In genomic region chr12:86082481-86083012, GRCm38 (mm10) we compare ENCODE assay signal across 7 mouse cellular contexts. TPM values are rescaled to one million over a fixed set of nuclear protein-coding genes. Genes with fewer than 3 reads are reported as not detected.
DNase-seq lines count a peak whose midpoint lies in the region; ATAC-seq lines count a peak whose summit lies in the region.

Gene Ift43 (plus strand): TSS chr12:86082541.

- H3K27ac ChIP-seq in intestine, embryonic 14.5 days (ENCODE audit: low read depth), result peak within 1 kb of the TSS; percentile 44; the same call in 1 of the 2 replicates
- H3K27ac ChIP-seq in midbrain, embryonic 12.5 days (replicated peaks), result no peak within 1 kb of the TSS; the same call in 1 of the 2 replicates

- WGBS in intestine, embryonic 14.5 days, result under 1% methylated on average over 35 of the region's 35 CpGs
- WGBS in midbrain, embryonic 12.5 days, result under 1% methylated on average over 35 of the region's 35 CpGs

- H3K9me3 ChIP-seq in intestine, embryonic 14.5 days (ENCODE audit: control insufficient read depth, low read length), result no peaks in the 10 kb centered on the region
- H3K9me3 ChIP-seq in midbrain, embryonic 12.5 days, result no peaks in the 10 kb centered on the region

- peaks cover 17% of the 10 kb centered on the region; the same call in 1 of the 2 replicates for H3K36me3 ChIP-seq in intestine, embryonic 14.5 days (ENCODE audit: control insufficient read depth, insufficient read depth, low read length)
- peaks cover 10% of the 10 kb centered on the region for H3K36me3 ChIP-seq in midbrain, embryonic 12.5 days

- intact Hi-C loops in gastrocnemius, postnatal 36 days (cut with DNase I), result no loop called here
- intact Hi-C loops in left cerebral cortex, postnatal 4 days (cut with DNase I), result no loop called here

- H3K4me3 ChIP-seq in intestine, embryonic 14.5 days (ENCODE audit: low read depth, low read length), result peak within 1 kb of the TSS; percentile 66
- H3K4me3 ChIP-seq in midbrain, embryonic 12.5 days, result peak within 1 kb of the TSS; percentile 56

- H3K27me3 ChIP-seq in intestine, embryonic 14.5 days (replicated peaks; ENCODE audit: control insufficient read depth, insufficient read depth, low read length), result no peaks in the 10 kb centered on the region
- H3K27me3 ChIP-seq in midbrain, embryonic 12.5 days, result peaks cover 22% of the 10 kb centered on the region

- peaks cover 6% of the 10 kb centered on the region; the same call in 1 of the 2 replicates for H3K4me1 ChIP-seq in intestine, embryonic 14.5 days (replicated peaks; ENCODE audit: control insufficient read depth, insufficient read depth, low read length)
- H3K4me1 ChIP-seq in midbrain, embryonic 12.5 days, result peaks cover 18% of the 10 kb centered on the region

- H3K9ac ChIP-seq in intestine, embryonic 14.5 days (ENCODE audit: low read length), result peak within 1 kb of the TSS; percentile 63
- H3K9ac ChIP-seq in midbrain, embryonic 12.5 days (replicated peaks), result peak within 1 kb of the TSS; percentile 44

- peak; percentile 57 for ATAC-seq in intestine, embryonic 14.5 days (replicated peaks; ENCODE audit: low FRiP score, low TSS enrichment, low read depth)
- peak; percentile 65 for ATAC-seq in midbrain, embryonic 12.5 days (ENCODE audit: low FRiP score, low read depth)

- peak; percentile 80 for DNase-seq in adrenal gland, adult 8-10 months
- DNase-seq in embryo, embryonic 10 days (ENCODE audit: low spot score), result peak; percentile 94
- peak; percentile 73 to 76 for DNase-seq in gastrocnemius, postnatal 36 days
- peak; percentile 96 for DNase-seq in intestine, embryonic 14.5 days (ENCODE audit: low spot score)
- DNase-seq in left cerebral cortex, postnatal 4 days, result peak; percentile 80
- peak; percentile 19 to 24 for DNase-seq in spleen, postnatal 36 days (ENCODE audit: low spot score in 2 of 2)

- peak within 1 kb of the TSS; percentile 68 for H3K4me2 ChIP-seq in intestine, embryonic 14.5 days (ENCODE audit: low read length)
- peak within 1 kb of the TSS; percentile 73 for H3K4me2 ChIP-seq in midbrain, embryonic 12.5 days (replicated peaks)

RNA-seq across cellular contexts. Expression of gene Ift43, which starts in this region (rescaled TPM):
- 10 to 100 TPM; 27.3 to 37.7 (median 31.4) TPM for total RNA-seq in adrenal gland, adult 8-10 months (2022)
- total RNA-seq in gastrocnemius, postnatal 36 days (2021), result 1 to 10 TPM; 7.8 to 9.0 TPM
- 81.5 and 88.7 TPM in 2 replicates for polyA plus RNA-seq in intestine, embryonic 14.5 days (2014; fragmentation: Nextera tagmentation; extraction: Ambion mirVana)
- 10 to 100 TPM; 14.9 to 17.4 TPM for total RNA-seq in left cerebral cortex, postnatal 4 days (2021)
- polyA plus RNA-seq in midbrain, embryonic 12.5 days (2016; fragmentation: Nextera tagmentation; extraction: Ambion mirVana), result 86.9 and 91.5 TPM in 2 replicates

Comparison
In these comparisons a context has a peak if more than half of its experiments do, and no peak if none do; other contexts are left out.
1. DNase-seq: peak in every context shown above with its lines; median percentile 96 in intestine, embryonic 14.5 days; 94 in embryo, embryonic 10 days; 80 in adrenal gland, adult 8-10 months; 80 in left cerebral cortex, postnatal 4 days; 74 in gastrocnemius, postnatal 36 days; 22 in spleen, postnatal 36 days.